Mouse (Mus musculus): ENCODE data around the gene Wdr78. TPM values are rescaled to one million over a fixed set of nuclear protein-coding genes. Genes with fewer than 3 reads are reported as not detected.

Gene Wdr78
- polyA plus RNA-seq (2014; fragmentation: Illumina TruSeq; extraction: RNeasy Lipid Tissue Mini Kit (QIAGEN cat#74804); ENCODE audit: low read depth, low replicate concordance), result 5.6 TPM

DNA sequence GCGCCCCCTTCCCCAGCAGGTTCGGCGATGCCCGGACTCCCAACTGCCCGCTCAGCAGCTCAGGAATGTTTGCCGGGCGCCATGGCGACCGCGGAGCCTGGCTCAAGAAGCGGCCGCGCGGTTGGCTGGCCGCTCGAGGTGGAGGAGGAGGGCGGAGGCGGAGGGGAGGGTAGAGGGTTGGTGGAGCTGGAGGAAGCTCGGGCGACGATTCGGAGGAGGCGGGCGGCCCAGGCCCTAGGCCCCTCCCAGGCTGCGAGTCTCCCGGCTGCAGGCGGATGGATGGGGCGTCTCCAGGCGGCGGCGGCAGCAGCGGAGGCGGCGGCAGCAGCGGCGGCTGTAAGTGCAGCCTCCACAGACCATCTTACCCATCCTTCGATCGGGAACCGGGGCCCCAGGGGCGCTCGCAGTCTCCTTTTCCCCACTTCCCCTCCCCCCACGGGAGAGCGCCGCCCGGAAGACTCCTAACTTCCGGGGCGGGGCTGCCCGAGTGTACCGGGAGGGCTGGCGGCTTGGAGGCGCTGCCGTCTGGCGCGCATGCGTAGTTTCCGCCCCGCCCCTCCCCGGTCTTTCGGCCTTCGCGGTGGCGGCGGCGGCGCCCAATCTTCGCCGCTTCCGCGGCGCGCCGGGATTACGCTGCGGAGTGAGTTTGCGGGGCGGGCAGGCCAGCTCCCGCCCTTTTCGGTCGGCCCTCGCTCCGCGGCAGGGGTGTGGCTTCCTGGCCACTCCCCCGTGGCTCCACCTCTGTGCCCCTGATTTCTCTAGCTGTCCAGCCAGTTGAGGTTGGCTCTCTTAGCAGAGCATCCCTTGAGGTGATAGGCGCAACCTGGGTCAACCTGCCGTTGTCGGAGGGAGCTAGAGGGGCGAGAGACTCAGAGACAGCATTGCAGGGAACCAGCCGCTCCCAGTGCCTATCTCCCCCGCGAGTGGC lies at the start of gene Wdr78, which contains the start of gene Mier1:
Wdr78 (minus strand) TSS at position 372 of the 928 bp plus-strand sequence.
Mier1 (plus strand) TSS at position 207 of the 928 bp plus-strand sequence.

DNA sequence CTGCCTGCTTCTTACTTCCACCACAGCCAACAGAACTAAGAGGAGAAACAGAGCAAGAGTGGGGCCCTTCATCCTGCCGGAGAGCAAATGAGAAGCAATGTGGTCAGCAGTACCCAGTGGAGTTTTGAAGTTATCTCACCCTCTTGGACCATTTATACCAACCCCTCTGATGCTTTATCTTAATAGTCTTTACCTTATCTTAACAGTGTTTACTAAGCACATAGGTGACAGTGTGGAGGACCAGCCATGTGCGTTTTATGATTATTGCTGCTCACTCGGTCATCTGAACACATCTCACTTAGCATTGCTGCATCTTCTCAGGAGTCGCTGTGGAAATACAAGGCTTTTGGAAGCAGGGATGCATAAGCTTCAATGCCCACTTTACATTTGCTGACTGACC lies 87.7 kb downstream of the Wdr78 start, which contains the start of gene Insl5:
Insl5 (minus strand) TSS at position 222 of the 400 bp plus-strand sequence.

Other genes with a start within 250 kb of the Wdr78 start
- not detected for gene Tctex1d1, start 135.9 kb downstream of the Wdr78 start, polyA plus RNA-seq (2014; fragmentation: Illumina TruSeq; extraction: RNeasy Lipid Tissue Mini Kit (QIAGEN cat#74804); ENCODE audit: low read depth, low replicate concordance)
- gene Insl5, start 87.7 kb downstream of the Wdr78 start, polyA plus RNA-seq (2014; fragmentation: Illumina TruSeq; extraction: RNeasy Lipid Tissue Mini Kit (QIAGEN cat#74804); ENCODE audit: low read depth, low replicate concordance), result not detected
- 94.4 TPM for gene Mier1, start 165 bp downstream of the Wdr78 start, polyA plus RNA-seq (2014; fragmentation: Illumina TruSeq; extraction: RNeasy Lipid Tissue Mini Kit (QIAGEN cat#74804); ENCODE audit: low read depth, low replicate concordance)
- gene Slc35d1, start 100.6 kb upstream of the Wdr78 start, polyA plus RNA-seq (2014; fragmentation: Illumina TruSeq; extraction: RNeasy Lipid Tissue Mini Kit (QIAGEN cat#74804); ENCODE audit: low read depth, low replicate concordance), result 27.5 TPM
- not detected for gene 4921539E11Rik, start 176.3 kb upstream of the Wdr78 start, polyA plus RNA-seq (2014; fragmentation: Illumina TruSeq; extraction: RNeasy Lipid Tissue Mini Kit (QIAGEN cat#74804); ENCODE audit: low read depth, low replicate concordance)
- 16.4 TPM for gene Oma1, start 199.3 kb upstream of the Wdr78 start, polyA plus RNA-seq (2014; fragmentation: Illumina TruSeq; extraction: RNeasy Lipid Tissue Mini Kit (QIAGEN cat#74804); ENCODE audit: low read depth, low replicate concordance)

Data from kidney, adult 10 weeks (tissue).